Mouse (Mus musculus) heart, postnatal 14 days (tissue): Measurements from ENCODE around the gene Rad50. TPM values are rescaled to one million over a fixed set of nuclear protein-coding genes. Genes with fewer than 3 reads are reported as not detected.

Source experiments
- DNase-seq, 2 experiments: peaks; one replicate each; pipeline ENCODE4 v3.0.0; 2021 to 2022
- intact Hi-C: fragments of 180-260 bp; cut with DNase I; formaldehyde crosslinking; loops from one replicate; pipeline ENCODE4 v1.15.1; 2025
- total RNA-seq, 2 experiments: library from RNA; stranded (reverse); gene quantifications; 2 replicates each; pipeline ENCODE4 v1.2.3; 2021

Rad50 gene
- total RNA-seq, 2 experiments from 2014 or later: 8.2 to 9.4 TPM

- DNase-seq: peak; percentile 46 to 50
- intact Hi-C loops: no loop called here
Measured at GRCm38 (mm10) chr11:53706236-53706933, 734 bp downstream of the Rad50 start.

DNA sequence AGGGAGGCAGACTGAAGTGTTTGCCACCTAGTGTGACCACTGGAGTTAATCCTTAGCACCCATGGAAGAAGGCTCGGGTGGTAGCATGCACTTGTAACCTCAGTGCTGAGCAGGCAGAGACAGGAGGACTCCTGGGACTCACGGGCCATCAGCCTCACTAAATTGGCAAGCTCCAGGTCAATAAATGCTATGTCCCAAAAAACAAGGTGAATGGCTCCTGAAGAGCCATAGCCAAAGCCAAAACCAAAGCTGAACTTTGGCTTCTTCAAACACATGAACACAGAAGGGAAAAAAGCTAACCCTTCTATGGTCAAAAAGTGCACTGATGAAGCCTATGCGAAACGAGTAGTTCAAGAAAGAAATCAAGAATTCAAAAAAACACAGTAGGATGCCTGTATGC lies 7.8 kb downstream of the Rad50 start:
- no peak for DNase-seq
- intact Hi-C loops: no loop called here

- intact Hi-C loops: no loop called here
- DNase-seq: no peak
Measured at GRCm38 (mm10) chr11:53698521-53698920, 8.6 kb downstream of the Rad50 start.

- DNase-seq: peak in 1 of 2 experiments; percentile 28
Measured at GRCm38 (mm10) chr11:53691979-53692378, 15.1 kb downstream of the Rad50 start.

DNA sequence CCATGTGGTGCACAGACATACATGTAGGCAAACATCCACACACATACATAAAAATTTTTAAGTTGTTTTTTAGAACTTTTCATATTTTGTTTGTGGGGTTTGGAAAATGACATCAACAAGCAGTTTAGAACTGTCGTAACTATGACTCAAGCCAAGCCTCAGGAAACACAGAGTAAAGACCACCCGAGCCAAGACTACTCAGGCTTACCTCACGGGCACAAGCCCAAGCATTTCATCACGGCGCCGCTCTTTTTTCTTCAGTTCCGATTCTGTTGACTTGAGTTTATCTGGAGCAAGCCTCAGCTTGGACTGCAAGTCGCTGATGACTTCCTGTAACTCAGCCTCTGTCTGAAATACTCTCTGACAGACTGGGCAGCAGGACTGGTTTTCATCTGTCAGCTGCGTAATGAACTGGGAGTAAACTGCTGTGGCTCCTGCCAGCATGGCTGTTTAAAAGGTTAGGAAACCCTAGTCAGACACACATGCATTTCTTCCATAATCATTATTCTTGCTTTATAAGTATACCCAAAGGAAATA lies 24.1 kb downstream of the Rad50 start:
- intact Hi-C loops: no loop called here
- peak; percentile 22 to 32 for DNase-seq

More at GRCm38 (mm10) chr11:53691979-53692378, 15.1 kb downstream of the Rad50 start:
- intact Hi-C loops: no loop called here

DNA sequence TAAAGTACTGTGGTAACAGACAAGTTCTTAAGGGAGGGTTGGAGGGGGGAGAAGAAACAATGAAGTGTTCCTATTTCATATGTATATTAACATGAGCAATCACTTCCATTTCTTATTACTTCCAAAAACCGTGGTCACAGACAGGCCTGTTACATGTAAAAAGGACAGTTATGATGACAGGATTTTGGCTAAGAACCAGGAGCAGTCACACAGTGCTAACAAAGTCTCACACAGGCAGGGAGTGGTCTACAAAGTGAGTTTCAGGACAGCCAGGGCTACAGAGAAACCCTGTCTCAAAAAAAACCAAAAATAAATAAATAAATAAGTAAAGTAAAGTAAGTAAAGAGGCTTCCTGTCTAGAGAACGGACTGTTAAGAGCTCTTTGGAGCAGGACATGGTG lies 24.9 kb downstream of the Rad50 start:
- DNase-seq: peak in 1 of 2 experiments; percentile 41
- intact Hi-C loops: no loop called here

DNA sequence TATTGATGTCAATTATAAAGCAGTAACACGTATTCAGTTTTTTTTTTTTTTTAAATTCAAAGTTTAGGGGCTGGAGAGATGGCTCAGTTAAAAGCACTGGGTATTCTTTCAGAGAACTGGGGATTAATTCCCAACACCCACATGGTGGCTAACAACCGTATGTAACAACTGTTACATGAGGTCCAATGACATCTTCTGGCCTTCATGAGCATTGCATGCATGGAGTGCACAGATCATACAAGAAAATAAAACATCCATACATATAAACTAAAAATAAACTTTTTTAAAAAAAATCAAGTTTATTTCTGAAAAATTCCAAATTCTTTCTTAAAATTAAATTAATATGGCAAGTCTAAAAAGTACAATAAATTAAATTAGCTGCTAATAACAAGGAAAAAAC lies 25.4 kb downstream of the Rad50 start:
- DNase-seq: no peak
- intact Hi-C loops: no loop called here

DNA sequence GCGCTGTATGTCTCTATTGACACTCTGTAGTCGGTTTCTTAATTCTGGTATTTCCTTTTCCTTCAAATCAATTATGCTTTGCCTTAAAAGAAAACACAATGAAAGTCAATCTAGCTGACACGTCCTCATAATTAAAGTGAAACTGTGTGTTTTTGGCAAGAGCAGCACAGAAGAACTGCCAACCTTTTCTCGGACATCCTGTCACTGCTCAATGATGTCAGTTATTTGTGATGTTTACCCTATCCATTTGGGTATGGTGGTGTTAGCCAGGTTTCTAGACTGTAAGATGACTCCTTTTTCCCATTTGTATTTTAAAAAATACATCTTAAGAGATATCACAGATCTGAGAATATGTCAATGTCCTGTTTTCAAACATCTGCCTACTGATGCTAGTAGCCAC lies 27.0 kb downstream of the Rad50 start:
- DNase-seq: peak in 1 of 2 experiments; percentile 14
- intact Hi-C loops: no loop called here

GRCm38 (mm10) chr11:53671414-53671813 lies 35.7 kb downstream of the Rad50 start:
- intact Hi-C loops: no loop called here
- no peak for DNase-seq

- DNase-seq: no peak
- intact Hi-C loops: no loop called here
Measured at GRCm38 (mm10) chr11:53664091-53664490, 43.0 kb downstream of the Rad50 start.

GRCm38 (mm10) chr11:53662794-53663674 lies 44.1 kb downstream of the Rad50 start:
- DNase-seq: no peak
- intact Hi-C loops: no loop called here

DNA sequence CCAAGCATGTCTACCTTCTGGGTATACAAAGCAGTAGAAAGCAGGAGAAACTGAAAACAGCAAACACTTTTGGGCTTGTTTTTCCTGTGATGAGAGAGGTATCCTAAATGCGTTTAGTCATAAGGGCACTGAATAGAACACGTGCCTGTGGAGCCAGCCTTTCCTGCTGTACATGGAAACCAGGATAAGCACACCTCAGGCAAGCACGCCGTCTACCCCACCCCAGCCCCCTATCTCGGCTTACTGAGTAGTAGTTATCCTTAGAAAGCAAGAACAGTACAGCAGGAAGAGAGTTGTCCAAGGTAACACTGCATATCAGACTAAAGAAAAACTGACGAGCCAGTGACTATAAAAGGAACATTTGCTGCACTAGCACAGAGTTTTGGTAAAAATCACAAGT lies 49.3 kb downstream of the Rad50 start:
- no peak for DNase-seq
- intact Hi-C loops: no loop called here

GRCm38 (mm10) chr11:53657381-53657780 lies 49.7 kb downstream of the Rad50 start:
- intact Hi-C loops: no loop called here
- no peak for DNase-seq

- DNase-seq: no peak
- intact Hi-C loops: no loop called here
Measured at GRCm38 (mm10) chr11:53656558-53657202, 50.4 kb downstream of the Rad50 start.

DNA sequence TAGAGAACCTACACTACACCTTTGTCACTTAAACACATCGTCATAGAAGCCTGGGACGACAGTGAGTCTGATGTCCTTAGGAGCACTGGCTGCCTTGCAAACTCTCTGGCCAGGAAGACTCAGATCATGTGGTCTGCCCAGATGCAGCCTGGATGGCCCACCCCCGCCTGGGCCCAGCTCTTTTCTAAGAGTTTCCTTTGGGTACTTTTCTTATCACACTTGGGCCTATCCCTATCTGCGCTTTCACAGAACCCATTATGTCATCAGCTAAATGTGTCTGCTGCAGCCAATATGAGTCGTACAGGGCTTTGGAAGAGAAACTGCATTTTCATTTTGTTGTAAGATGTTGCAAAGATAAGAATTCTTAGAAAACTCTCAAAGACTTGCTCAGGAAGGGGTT lies 52.1 kb downstream of the Rad50 start:
- DNase-seq: peak; percentile 21 to 30
- intact Hi-C loops: no loop called here

GRCm38 (mm10) chr11:53652427-53652826 lies 54.7 kb downstream of the Rad50 start:
- no peak for DNase-seq
- intact Hi-C loops: no loop called here

GRCm38 (mm10) chr11:53651441-53651840 lies 55.7 kb downstream of the Rad50 start:
- intact Hi-C loops: no loop called here
- no peak for DNase-seq

DNA sequence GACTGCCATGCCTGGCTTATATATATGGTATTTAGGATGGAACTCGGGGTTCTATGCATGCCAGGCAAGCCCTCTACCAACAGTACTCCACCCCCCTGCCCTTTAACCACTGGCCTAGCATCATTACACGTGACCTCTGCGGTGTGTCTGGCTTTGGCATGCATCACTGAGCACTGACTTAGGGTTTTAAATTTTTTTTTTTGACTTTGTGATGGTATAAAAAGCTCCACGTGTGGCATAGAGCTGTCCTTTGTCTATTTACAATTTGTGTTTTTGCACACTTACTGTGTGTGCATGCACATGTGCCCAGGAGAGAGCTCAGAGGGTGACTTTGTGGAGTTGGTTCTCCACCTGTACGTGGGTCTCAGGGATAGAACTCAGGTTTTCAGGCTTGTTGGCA lies 63.1 kb downstream of the Rad50 start:
- DNase-seq: no peak
- intact Hi-C loops: no loop called here

DNA sequence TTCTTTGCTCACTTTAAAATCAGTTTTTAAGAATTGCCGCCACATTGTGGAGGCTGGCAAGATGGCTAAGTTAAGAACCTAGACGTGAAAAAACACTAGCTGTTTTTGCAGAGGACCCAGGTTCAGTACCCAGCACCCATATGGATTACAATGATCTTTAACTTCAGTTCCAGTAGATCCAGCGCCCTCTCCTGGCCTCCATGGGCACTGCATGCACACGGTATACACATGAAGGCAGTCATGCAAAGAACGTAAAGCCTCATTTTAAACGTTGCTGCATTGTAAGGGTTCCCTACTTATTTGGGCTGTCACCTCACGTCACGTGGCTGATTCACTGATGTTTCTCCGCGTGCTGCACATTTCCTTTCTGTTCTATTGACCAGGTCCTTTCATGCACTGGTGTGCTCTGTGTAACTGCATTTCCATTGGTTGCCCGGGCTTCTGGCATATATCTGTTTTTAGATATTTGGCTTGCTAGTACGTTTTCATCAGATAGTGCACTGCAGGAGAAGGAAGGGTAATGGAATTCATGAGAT lies 64.3 kb downstream of the Rad50 start:
- intact Hi-C loops: no loop called here
- no peak for DNase-seq

- intact Hi-C loops: no loop called here
- no peak for DNase-seq
Measured at GRCm38 (mm10) chr11:53637803-53638260, 69.3 kb downstream of the Rad50 start.
